Mouse (Mus musculus) hindbrain, embryonic 16.5 days (tissue): ENCODE measurements at regions not wholly inside any gene's neighbourhood (a gene's known extent, or its start where the extent isn't known, plus 50 kb on each side); places are given as distances from the start of the nearest gene placed in this dataset.

Experiments
- ATAC-seq: fragments of 200-750 bp; cut with Nextera tagmentation; 2 replicates; pipeline ENCODE4 v1.8.0; 2017; ENCODE audit warnings: moderate TSS enrichment, moderate library complexity
- H3K27ac ChIP-seq: fragments of 300-500 bp; sonication (generic); 2 replicates; pipeline ENCODE4 v1.5.1; 2014; ENCODE audit warnings: low read depth, mild to moderate bottlenecking, control low read depth, low read length, moderate library complexity
- H3K27me3 ChIP-seq: fragments of 300-500 bp; sonication (generic); replicated peaks from 2 replicates; pipeline ENCODE4 v1.6.1; 2014; ENCODE audit warnings: low read length; ENCODE audit not compliant: control insufficient read depth, insufficient read depth
- H3K36me3 ChIP-seq: fragments of 300-500 bp; sonication (generic); 2 replicates; pipeline ENCODE4 v1.6.1; 2014; ENCODE audit warnings: mild to moderate bottlenecking, low read length, moderate library complexity, mixed read lengths; ENCODE audit not compliant: control insufficient read depth, insufficient read depth
- H3K4me1 ChIP-seq: fragments of 300-500 bp; sonication (generic); 2 replicates; pipeline ENCODE4 v1.6.1; 2014; ENCODE audit warnings: low read depth, low read length; ENCODE audit not compliant: control insufficient read depth, insufficient read depth
- H3K4me2 ChIP-seq: fragments of 300-500 bp; sonication (generic); 2 replicates; pipeline ENCODE4 v1.6.1; 2014; ENCODE audit warnings: mild to moderate bottlenecking, low read length, control low read depth, moderate library complexity
- H3K4me3 ChIP-seq: fragments of 300-500 bp; sonication (generic); 2 replicates; pipeline ENCODE4 v1.5.1; 2014; ENCODE audit warnings: mild to moderate bottlenecking, low read length, control low read depth, moderate library complexity
- H3K9ac ChIP-seq: fragments of 300-500 bp; sonication (generic); 2 replicates; pipeline ENCODE4 v1.6.1; 2014; ENCODE audit warnings: low read depth, mild to moderate bottlenecking, control low read depth, low read length, moderate library complexity
- H3K9me3 ChIP-seq: fragments of 300-500 bp; sonication (generic); 2 replicates; pipeline ENCODE4 v1.6.1; 2014; ENCODE audit warnings: mild to moderate bottlenecking, low read length, moderate library complexity; ENCODE audit not compliant: control insufficient read depth
- WGBS: fragments of 180-500 bp; shearing (Covaris S2); extraction: QIAGEN DNeasy Blood & Tissue Kit; methylation state at CpG from one replicate; pipeline ENCODE4 v1.1.7; 2014; 5-methylcytosine and 5-hydroxymethylcytosine counted together

DNA sequence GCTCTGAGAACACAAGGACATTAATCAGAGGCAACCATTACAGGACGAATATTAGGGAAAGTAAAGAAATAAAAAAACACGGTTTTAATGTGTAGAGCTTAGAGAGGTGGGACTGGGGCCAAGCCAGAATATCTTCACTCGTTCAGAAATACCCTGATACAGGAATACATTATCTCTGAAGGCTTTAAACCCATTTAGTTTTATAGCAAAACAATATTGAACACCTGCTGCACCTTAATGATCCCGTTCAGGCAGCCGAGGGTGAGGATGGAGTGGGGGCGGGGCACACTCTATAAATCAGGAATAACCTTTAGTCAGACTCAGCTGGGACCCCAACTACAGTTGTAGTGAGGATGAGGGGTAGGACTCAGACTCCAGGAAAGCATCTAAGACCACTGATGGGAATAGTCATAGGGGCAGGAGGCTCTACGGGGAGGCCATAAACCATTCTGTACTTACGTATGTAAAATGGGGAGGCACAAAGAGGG lies 508.0 kb upstream of the Adam5 start:
- no peak overlapping the region for H3K4me3 ChIP-seq
- 59% methylated on average over 8 of the region's 8 CpGs for WGBS
- H3K9me3 ChIP-seq = no peaks in the 10 kb centered on the region
- H3K4me1 ChIP-seq = no peaks in the 10 kb centered on the region; the same call in 1 of the 2 replicates
- H3K9ac ChIP-seq = no peak overlapping the region
- no peak for ATAC-seq
- no peaks in the 10 kb centered on the region for H3K27me3 ChIP-seq
- no peaks in the 10 kb centered on the region for H3K36me3 ChIP-seq
- H3K4me2 ChIP-seq = no peak overlapping the region
- no peak overlapping the region for H3K27ac ChIP-seq

DNA sequence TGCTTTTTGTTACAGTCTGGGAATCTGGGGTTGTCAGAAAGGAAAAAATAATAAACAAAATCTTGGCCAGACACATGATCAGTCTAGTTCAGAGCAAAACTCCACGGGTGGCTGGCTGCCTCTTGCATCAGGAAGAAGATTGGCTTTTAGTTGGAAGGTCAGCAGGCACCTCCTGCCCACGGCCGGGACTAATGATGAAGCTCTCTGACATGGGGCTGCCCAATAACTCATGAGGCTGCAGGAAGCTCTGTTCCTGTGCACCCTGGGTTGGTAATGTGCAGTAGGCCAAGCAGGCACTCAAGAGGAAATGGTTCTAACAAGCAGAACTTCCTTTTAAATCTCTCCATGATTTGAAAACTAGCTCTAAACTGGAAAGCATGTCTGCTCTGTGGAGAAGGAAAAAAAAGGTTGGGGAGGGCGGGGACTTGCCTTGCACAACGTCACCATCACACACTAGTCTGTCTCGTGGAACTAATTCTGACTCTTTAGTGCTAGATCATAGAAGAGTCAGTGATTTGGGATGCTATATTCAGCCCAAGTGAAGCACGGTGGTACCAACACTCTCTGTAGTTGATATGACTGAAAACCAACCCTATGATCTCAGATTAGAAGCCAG lies 507.1 kb upstream of the Adam5 start:
- no peak for ATAC-seq
- H3K9me3 ChIP-seq = no peaks in the 10 kb centered on the region
- no peaks in the 10 kb centered on the region; the same call in 1 of the 2 replicates for H3K4me1 ChIP-seq
- no peak overlapping the region for H3K9ac ChIP-seq
- H3K27me3 ChIP-seq = no peaks in the 10 kb centered on the region
- H3K27ac ChIP-seq = no peak overlapping the region
- 71% methylated on average over 7 of the region's 7 CpGs for WGBS
- H3K4me3 ChIP-seq = no peak overlapping the region
- H3K4me2 ChIP-seq = no peak overlapping the region
- no peaks in the 10 kb centered on the region for H3K36me3 ChIP-seq

DNA sequence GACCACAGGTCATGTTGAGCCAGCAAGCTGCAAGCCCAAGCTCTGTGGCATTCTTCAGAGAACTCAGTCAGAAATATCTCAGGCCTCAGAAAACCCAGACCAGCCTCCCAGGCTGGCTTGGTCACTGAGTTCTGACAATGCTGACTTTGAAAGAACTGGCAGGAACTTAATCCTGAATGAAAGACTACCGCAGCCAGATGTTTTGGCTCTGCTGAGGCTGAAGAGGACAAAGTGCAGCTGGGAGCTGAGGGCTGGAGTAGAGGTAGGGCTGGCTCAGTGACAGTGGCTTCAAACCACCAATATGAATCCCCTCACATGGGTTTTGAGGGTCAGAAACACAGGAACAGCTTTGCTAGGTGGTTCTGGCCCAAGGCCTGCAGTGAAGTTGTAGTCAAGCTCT lies 505.6 kb upstream of the Adam5 start:
- ATAC-seq = no peak
- no peaks in the 10 kb centered on the region for H3K9me3 ChIP-seq
- H3K27me3 ChIP-seq = no peaks in the 10 kb centered on the region
- no peaks in the 10 kb centered on the region for H3K36me3 ChIP-seq
- no peaks in the 10 kb centered on the region; the same call in 1 of the 2 replicates for H3K4me1 ChIP-seq
- no peak overlapping the region for H3K9ac ChIP-seq
- 52% methylated on average over 1 of the region's 1 CpGs for WGBS
- H3K4me3 ChIP-seq = no peak overlapping the region
- no peak overlapping the region for H3K4me2 ChIP-seq
- H3K27ac ChIP-seq = no peak overlapping the region

- no peak overlapping the region for H3K4me3 ChIP-seq
- no peaks in the 10 kb centered on the region for H3K9me3 ChIP-seq
- H3K4me1 ChIP-seq = no peaks in the 10 kb centered on the region; the same call in 1 of the 2 replicates
- H3K27me3 ChIP-seq = no peaks in the 10 kb centered on the region
- no peak overlapping the region for H3K9ac ChIP-seq
- no peak overlapping the region for H3K27ac ChIP-seq
- WGBS = 66% methylated on average over 3 of the region's 3 CpGs
- no peak overlapping the region for H3K4me2 ChIP-seq
- no peaks in the 10 kb centered on the region for H3K36me3 ChIP-seq
- no peak for ATAC-seq
Observed at GRCm38 (mm10) chr8:25328318-25328717, 504.1 kb upstream of the Adam5 start.

- H3K4me3 ChIP-seq = no peak overlapping the region
- H3K36me3 ChIP-seq = no peaks in the 10 kb centered on the region
- H3K27me3 ChIP-seq = no peaks in the 10 kb centered on the region
- no peaks in the 10 kb centered on the region for H3K9me3 ChIP-seq
- ATAC-seq = no peak
- no peak overlapping the region for H3K27ac ChIP-seq
- 79% methylated on average over 6 of the region's 6 CpGs for WGBS
- H3K9ac ChIP-seq = no peak overlapping the region
- H3K4me2 ChIP-seq = no peak overlapping the region
- H3K4me1 ChIP-seq = no peaks in the 10 kb centered on the region
Observed at GRCm38 (mm10) chr8:25326930-25327329, 502.8 kb upstream of the Adam5 start.

- peak; percentile 93 for ATAC-seq
- H3K4me1 ChIP-seq = no peaks in the 10 kb centered on the region
- H3K27ac ChIP-seq = no peak overlapping the region
- no peak overlapping the region for H3K9ac ChIP-seq
- H3K36me3 ChIP-seq = no peaks in the 10 kb centered on the region
- 56% methylated on average over 12 of the region's 12 CpGs for WGBS
- no peak overlapping the region for H3K4me2 ChIP-seq
- H3K4me3 ChIP-seq = no peak overlapping the region
- no peaks in the 10 kb centered on the region for H3K9me3 ChIP-seq
- H3K27me3 ChIP-seq = no peaks in the 10 kb centered on the region
Observed at GRCm38 (mm10) chr8:25326257-25326656, 502.1 kb upstream of the Adam5 start.

- ATAC-seq = no peak
- Histone ChIP-seq H3K36me3 (no peaks in the 10 kb centered on the region), H3K4me2 (no peak overlapping the region), H3K27ac (no peak overlapping the region), H3K9ac (no peak overlapping the region), H3K4me1 (no peaks in the 10 kb centered on the region), H3K9me3 (no peaks in the 10 kb centered on the region), H3K4me3 (no peak overlapping the region), H3K27me3 (no peaks in the 10 kb centered on the region)
- 91% methylated on average over 9 of the region's 9 CpGs for WGBS
Observed at GRCm38 (mm10) chr8:25324731-25325130, 500.6 kb upstream of the Adam5 start.

GRCm38 (mm10) chr8:25323643-25324420 lies 499.7 kb upstream of the Adam5 start:
- H3K36me3 ChIP-seq = no peaks in the 10 kb centered on the region
- no peaks in the 10 kb centered on the region for H3K9me3 ChIP-seq
- 53% methylated on average over 19 of the region's 19 CpGs for WGBS
- no peaks in the 10 kb centered on the region for H3K4me1 ChIP-seq
- no peak overlapping the region for H3K4me2 ChIP-seq
- H3K27ac ChIP-seq = no peak overlapping the region
- H3K4me3 ChIP-seq = no peak overlapping the region
- no peak overlapping the region for H3K9ac ChIP-seq
- H3K27me3 ChIP-seq = no peaks in the 10 kb centered on the region
- no peak for ATAC-seq

DNA sequence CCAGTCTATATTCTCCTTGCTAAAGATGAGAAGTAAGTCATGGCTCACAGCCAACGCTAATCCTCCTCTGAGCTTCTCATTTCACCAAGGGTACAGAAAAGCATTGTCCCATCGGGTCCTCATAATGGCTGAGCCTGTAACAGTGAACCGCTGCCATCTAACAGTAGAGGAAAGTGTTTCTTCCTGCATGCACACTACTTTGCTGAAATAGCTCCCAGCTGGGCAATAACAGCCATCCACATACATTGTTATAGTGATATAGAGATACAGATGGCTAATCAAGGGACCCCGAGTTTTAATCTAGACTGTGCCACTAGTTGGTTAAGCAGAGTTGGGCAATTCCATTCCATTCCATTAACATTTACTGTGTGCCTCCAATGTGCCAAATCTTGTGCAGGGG lies 492.2 kb upstream of the Adam5 start:
- Histone ChIP-seq H3K27me3 (no peaks in the 10 kb centered on the region), H3K27ac (no peak overlapping the region), H3K9me3 (no peaks in the 10 kb centered on the region), H3K36me3 (no peaks in the 10 kb centered on the region), H3K4me3 (no peak overlapping the region), H3K4me1 (no peaks in the 10 kb centered on the region), H3K4me2 (no peak overlapping the region), H3K9ac (no peak overlapping the region)
- no peak for ATAC-seq
- WGBS = 72% methylated on average over 4 of the region's 4 CpGs
